ENCODE assay signal across 26 mouse cellular contexts in genomic region chr11:99964213-99964612, GRCm38 (mm10). TPM values are rescaled to one million over a fixed set of nuclear protein-coding genes. Genes with fewer than 3 reads are reported as not detected.
DNase-seq lines count a peak whose midpoint lies in the region; ATAC-seq and TF ChIP-seq lines count a peak whose summit lies in the region.
"Had no signal": no experiment of that assay in that cellular context is flagged by ENCODE, and none has a peak within 500 bp of the region (broad histone marks: within the 10 kb centered on the region; RNA-seq: fewer than 3 reads in every experiment).

No protein-coding gene starts in this region.

- H3K27ac ChIP-seq in kidney, postnatal 0 days: no peak overlapping the region
- no peak overlapping the region for H3K27ac ChIP-seq in cortical plate, adult 2 months (ENCODE audit: insufficient read depth, low read length)
- H3K27ac ChIP-seq: embryonic facial prominence, embryonic 15.5 days; hindbrain, embryonic 12.5 days; macrophage; midbrain, embryonic 12.5 days; neural tube, embryonic 13.5 days had no signal

- DNase-seq in adrenal gland, postnatal 14 days: peak; percentile 8
- no peak for DNase-seq in adrenal gland, postnatal 4 days (ENCODE audit: low spot score in 2 of 2)
- DNase-seq in kidney, postnatal 0 days (ENCODE audit: low spot score): no peak
- DNase-seq in kidney, postnatal 10 days: no peak
- peak; percentile 59 for DNase-seq in ES-CJ7 (ENCODE audit: low read depth, low spot score)
- no peak for DNase-seq in left cerebral cortex, adult 18-20 months (ENCODE audit: low spot score in 2 of 2)
- DNase-seq in left cerebral cortex, adult 8-10 months (ENCODE audit: low spot score in 2 of 2): no peak
- DNase-seq: adrenal gland, postnatal 36 days; gastrocnemius, postnatal 14 days; kidney, adult 11 months; kidney, postnatal 36 days; left cerebral cortex, postnatal 4 days; lung, adult 2 months; thymus, adult 2 months had no signal

- ATAC-seq in kidney, postnatal 0 days (replicated peaks; ENCODE audit: low FRiP score, low read depth): no peak

- no peaks in the 10 kb centered on the region for H3K4me1 ChIP-seq in kidney, postnatal 0 days (replicated peaks; ENCODE audit: insufficient read depth, low read length)
- no peaks in the 10 kb centered on the region for H3K4me1 ChIP-seq in cortical plate, adult 2 months (ENCODE audit: control insufficient read depth, insufficient read depth, low read length)
- H3K4me1 ChIP-seq: embryonic facial prominence, embryonic 15.5 days; hindbrain, embryonic 12.5 days; midbrain, embryonic 12.5 days; neural tube, embryonic 13.5 days had no signal

- no peak overlapping the region for H3K9ac ChIP-seq in kidney, postnatal 0 days (ENCODE audit: low read depth, low read length)
- H3K9ac ChIP-seq: embryonic facial prominence, embryonic 15.5 days; hindbrain, embryonic 12.5 days; midbrain, embryonic 12.5 days; neural tube, embryonic 13.5 days had no signal

- no peak overlapping the region for H3K4me3 ChIP-seq in kidney, postnatal 0 days (replicated peaks; ENCODE audit: low read depth, low read length)
- H3K4me3 ChIP-seq in cortical plate, adult 2 months (ENCODE audit: insufficient read depth, low read length): no peak overlapping the region
- H3K4me3 ChIP-seq: embryonic facial prominence, embryonic 15.5 days; hindbrain, embryonic 12.5 days; midbrain, embryonic 12.5 days; neural tube, embryonic 13.5 days had no signal

- no peaks in the 10 kb centered on the region for H3K27me3 ChIP-seq in kidney, postnatal 0 days (ENCODE audit: insufficient read depth, low read length)
- H3K27me3 ChIP-seq: embryonic facial prominence, embryonic 15.5 days; hindbrain, embryonic 12.5 days; midbrain, embryonic 12.5 days; neural tube, embryonic 13.5 days had no signal

- 45% methylated on average over 6 of the region's 6 CpGs for WGBS in kidney, postnatal 0 days

- TF ChIP-seq POLR2A in cortical plate, adult 2 months (IDR thresholded peaks at IDR 0.05; ENCODE audit: extremely low read depth, insufficient read depth, low read length): no peak

- H3K9me3 ChIP-seq in kidney, postnatal 0 days (replicated peaks; ENCODE audit: low read length): no peaks in the 10 kb centered on the region
- H3K9me3 ChIP-seq: embryonic facial prominence, embryonic 15.5 days; hindbrain, embryonic 12.5 days; midbrain, embryonic 12.5 days; neural tube, embryonic 13.5 days had no signal

- H3K4me2 ChIP-seq in kidney, postnatal 0 days (ENCODE audit: low read length): no peak overlapping the region
- H3K4me2 ChIP-seq: embryonic facial prominence, embryonic 15.5 days; hindbrain, embryonic 12.5 days; midbrain, embryonic 12.5 days; neural tube, embryonic 13.5 days had no signal

- no peaks in the 10 kb centered on the region for H3K36me3 ChIP-seq in kidney, postnatal 0 days (ENCODE audit: insufficient read depth, low read length)
- H3K36me3 ChIP-seq: embryonic facial prominence, embryonic 15.5 days; hindbrain, embryonic 12.5 days; midbrain, embryonic 12.5 days; neural tube, embryonic 13.5 days had no signal

- TF ChIP-seq CTCF in kidney, postnatal 0 days (IDR thresholded peaks at IDR 0.05; ENCODE audit: low read depth): peak; percentile 19; the same call in 1 of the 2 replicates
- 0 out of 2 replicates have a peak, but pooled peaks have one; percentile 0 for TF ChIP-seq CTCF in cortical plate, adult 2 months (IDR thresholded peaks at IDR 0.05; ENCODE audit: extremely low read depth, insufficient read depth, low read length)

RNA-seq across cellular contexts. Expression of gene Krtap29-1, which starts 14.6 kb away (rescaled TPM):
- total RNA-seq in adrenal gland, postnatal 14 days (2021): not detected in 2 replicates
- total RNA-seq in adrenal gland, postnatal 4 days (2021): not detected
- not detected in 2 replicates for polyA plus RNA-seq in kidney, postnatal 0 days (2015; fragmentation: Nextera tagmentation; extraction: Ambion mirVana)
- polyA plus RNA-seq in cortical plate, adult 2 months (2012; rRNA removed): not detected in 2 replicates
- total RNA-seq in left cerebral cortex, adult 18-20 months (2021): not detected
- not detected for total RNA-seq in left cerebral cortex, adult 8-10 months (2022)
- total RNA-seq: adrenal gland, postnatal 36 days; gastrocnemius, postnatal 14 days; heart, adult 8-10 months; layer of hippocampus, postnatal 25 days; left cerebral cortex, postnatal 4 days; liver, adult 2 months had no signal
- polyA plus RNA-seq: embryonic facial prominence, embryonic 15.5 days; forebrain, embryonic 11.5 days; frontal cortex, adult 2 months; heart, embryonic 16.5 days; hindbrain, embryonic 12.5 days; liver, adult 2 months; lung, adult 2 months; macrophage; midbrain, embryonic 12.5 days; neural tube, embryonic 13.5 days; thymus, adult 2 months had no signal

RNA-seq across cellular contexts. Expression of gene Krtap9-5, which starts 15.9 kb away (rescaled TPM):
- not detected in 2 replicates for total RNA-seq in adrenal gland, postnatal 14 days (2021)
- not detected for total RNA-seq in adrenal gland, postnatal 4 days (2021)
- not detected in 2 replicates for polyA plus RNA-seq in kidney, postnatal 0 days (2015; fragmentation: Nextera tagmentation; extraction: Ambion mirVana)
- not detected in 2 replicates for polyA plus RNA-seq in cortical plate, adult 2 months (2012; rRNA removed)
- total RNA-seq in left cerebral cortex, adult 18-20 months (2021): not detected
- not detected for total RNA-seq in left cerebral cortex, adult 8-10 months (2022)
- total RNA-seq: adrenal gland, postnatal 36 days; gastrocnemius, postnatal 14 days; heart, adult 8-10 months; layer of hippocampus, postnatal 25 days; left cerebral cortex, postnatal 4 days; liver, adult 2 months had no signal
- polyA plus RNA-seq: embryonic facial prominence, embryonic 15.5 days; forebrain, embryonic 11.5 days; frontal cortex, adult 2 months; heart, embryonic 16.5 days; hindbrain, embryonic 12.5 days; liver, adult 2 months; lung, adult 2 months; macrophage; midbrain, embryonic 12.5 days; neural tube, embryonic 13.5 days; thymus, adult 2 months had no signal

RNA-seq across cellular contexts. Expression of gene Krtap16-1, which starts 22.2 kb away (rescaled TPM):
- total RNA-seq in adrenal gland, postnatal 14 days (2021): not detected in 2 replicates
- not detected for total RNA-seq in adrenal gland, postnatal 4 days (2021)
- polyA plus RNA-seq in kidney, postnatal 0 days (2015; fragmentation: Nextera tagmentation; extraction: Ambion mirVana): not detected in 2 replicates
- not detected in 2 replicates for polyA plus RNA-seq in cortical plate, adult 2 months (2012; rRNA removed)
- not detected for total RNA-seq in left cerebral cortex, adult 18-20 months (2021)
- total RNA-seq in left cerebral cortex, adult 8-10 months (2022): not detected
- total RNA-seq: adrenal gland, postnatal 36 days; gastrocnemius, postnatal 14 days; heart, adult 8-10 months; layer of hippocampus, postnatal 25 days; left cerebral cortex, postnatal 4 days; liver, adult 2 months had no signal
- polyA plus RNA-seq: forebrain, embryonic 11.5 days; heart, embryonic 16.5 days; hindbrain, embryonic 12.5 days; liver, adult 2 months; lung, adult 2 months; macrophage; midbrain, embryonic 12.5 days; neural tube, embryonic 13.5 days; thymus, adult 2 months had no signal

RNA-seq across cellular contexts. Expression of gene Krtap31-2, which starts 28.1 kb away (rescaled TPM):
- total RNA-seq in adrenal gland, postnatal 14 days (2021): not detected in 2 replicates
- total RNA-seq in adrenal gland, postnatal 4 days (2021): not detected
- polyA plus RNA-seq in kidney, postnatal 0 days (2015; fragmentation: Nextera tagmentation; extraction: Ambion mirVana): not detected in 2 replicates
- polyA plus RNA-seq in cortical plate, adult 2 months (2012; rRNA removed): not detected in 2 replicates
- not detected for total RNA-seq in left cerebral cortex, adult 18-20 months (2021)
- not detected for total RNA-seq in left cerebral cortex, adult 8-10 months (2022)
- total RNA-seq: adrenal gland, postnatal 36 days; gastrocnemius, postnatal 14 days; heart, adult 8-10 months; layer of hippocampus, postnatal 25 days; left cerebral cortex, postnatal 4 days; liver, adult 2 months had no signal
- polyA plus RNA-seq: embryonic facial prominence, embryonic 15.5 days; forebrain, embryonic 11.5 days; frontal cortex, adult 2 months; heart, embryonic 16.5 days; hindbrain, embryonic 12.5 days; liver, adult 2 months; lung, adult 2 months; macrophage; midbrain, embryonic 12.5 days; neural tube, embryonic 13.5 days had no signal

RNA-seq across cellular contexts. Expression of gene Krtap17-1, which starts 29.6 kb away (rescaled TPM):
- not detected in 2 replicates for total RNA-seq in adrenal gland, postnatal 14 days (2021)
- total RNA-seq in adrenal gland, postnatal 4 days (2021): not detected
- polyA plus RNA-seq in kidney, postnatal 0 days (2015; fragmentation: Nextera tagmentation; extraction: Ambion mirVana): not detected in 2 replicates
- polyA plus RNA-seq in cortical plate, adult 2 months (2012; rRNA removed): not detected in 2 replicates
- total RNA-seq in left cerebral cortex, adult 18-20 months (2021): not detected
- not detected for total RNA-seq in left cerebral cortex, adult 8-10 months (2022)
- total RNA-seq: adrenal gland, postnatal 36 days; gastrocnemius, postnatal 14 days; heart, adult 8-10 months; layer of hippocampus, postnatal 25 days; left cerebral cortex, postnatal 4 days; liver, adult 2 months had no signal
- polyA plus RNA-seq: forebrain, embryonic 11.5 days; frontal cortex, adult 2 months; heart, embryonic 16.5 days; hindbrain, embryonic 12.5 days; liver, adult 2 months; macrophage; midbrain, embryonic 12.5 days; neural tube, embryonic 13.5 days had no signal

Comparison
In these comparisons a context has a peak if more than half of its experiments do, and no peak if none do; other contexts are left out.
1. DNase-seq: peak in adrenal gland, postnatal 14 days (single experiment) and ES-CJ7 (single experiment); none in adrenal gland, postnatal 4 days (0 of 2), kidney, postnatal 0 days (single experiment), kidney, postnatal 10 days (single experiment), left cerebral cortex, adult 18-20 months (0 of 2) and left cerebral cortex, adult 8-10 months (0 of 2).